Mouse (Mus musculus) cerebral cortex, adult 2 months (tissue): ENCODE data around the gene 2310022B05Rik.

Experiments
- WGBS: fragments of 180-500 bp; shearing (Covaris S2); methylation state at CpG from one replicate; pipeline ENCODE4 v1.1.7; 2018; 5-methylcytosine and 5-hydroxymethylcytosine counted together

2310022B05Rik gene

DNA sequence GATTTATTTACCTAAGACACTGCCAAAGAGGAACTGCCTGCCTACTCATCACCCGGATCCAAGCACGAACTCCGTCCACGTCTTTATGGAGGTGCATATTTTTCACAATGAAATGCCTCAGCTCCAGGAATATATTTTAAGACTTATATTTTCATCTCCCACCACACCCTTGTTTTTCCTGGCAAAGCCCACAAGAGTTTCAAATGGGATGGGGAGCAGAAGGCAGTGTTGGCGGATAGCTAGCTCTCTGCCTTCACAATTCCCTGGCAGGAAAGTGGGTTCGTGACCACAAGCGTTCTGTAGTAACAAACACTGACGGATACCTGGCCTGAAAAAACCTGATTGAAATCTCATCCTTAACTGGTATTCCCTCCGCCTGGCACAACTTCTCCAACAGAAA, 1.4 kb downstream of the 2310022B05Rik start:
- 8% methylated on average over 9 of the region's 9 CpGs for WGBS

DNA sequence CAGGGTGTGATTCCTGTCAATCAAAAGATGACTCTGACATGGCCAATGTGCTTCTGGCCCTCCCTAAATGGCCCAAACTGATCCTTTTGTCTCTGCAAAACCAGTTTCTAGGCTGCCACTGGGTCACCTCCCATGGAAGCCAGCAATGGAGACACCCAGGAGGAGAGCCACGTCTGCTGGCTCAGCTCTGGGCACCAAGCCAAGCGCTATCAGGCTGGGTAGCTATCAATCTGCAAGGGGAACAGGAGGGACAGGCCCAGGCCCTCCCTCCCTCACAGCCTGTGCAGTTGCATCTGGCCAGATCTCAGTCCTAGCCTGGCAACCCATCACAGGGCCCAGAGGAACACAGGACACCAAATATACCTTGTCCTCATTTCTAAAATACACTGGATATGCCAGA, 4.8 kb downstream of the 2310022B05Rik start:
- 33% methylated on average over 2 of the region's 2 CpGs for WGBS

GRCm38 (mm10) chr8:124657961-124658360, 5.2 kb downstream of the 2310022B05Rik start:
- 66% methylated on average over 7 of the region's 7 CpGs for WGBS

GRCm38 (mm10) chr8:124653568-124654475, 9.3 kb downstream of the 2310022B05Rik start:
- 59% methylated on average over 28 of the region's 28 CpGs for WGBS

- WGBS: 27% methylated on average over 4 of the region's 4 CpGs
These were observed 10.6 kb downstream of the 2310022B05Rik start for GRCm38 (mm10) chr8:124652546-124652945.

DNA sequence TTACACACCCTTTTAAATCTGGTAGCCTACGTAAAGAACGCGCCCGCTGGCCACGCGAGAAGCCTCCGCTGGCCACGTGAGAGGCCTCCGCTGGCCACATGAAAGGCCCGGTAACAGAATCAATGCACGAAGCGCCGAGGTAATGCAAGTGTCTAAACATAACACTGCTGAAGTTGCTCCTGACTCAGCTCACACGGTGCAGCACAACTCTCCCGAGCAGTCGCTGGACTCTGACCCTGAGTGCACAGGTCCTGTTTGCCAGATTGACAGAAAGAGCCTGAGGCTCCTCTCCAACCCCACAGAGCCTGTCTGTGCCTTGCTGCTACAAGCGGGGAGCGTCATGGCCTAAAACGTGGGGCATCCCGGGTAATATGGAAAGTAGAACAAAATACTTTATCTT, 11.4 kb downstream of the 2310022B05Rik start:
- 85% methylated on average over 20 of the region's 20 CpGs for WGBS

GRCm38 (mm10) chr8:124643540-124644339, 19.4 kb downstream of the 2310022B05Rik start:
- 19% methylated on average over 18 of the region's 18 CpGs for WGBS

DNA sequence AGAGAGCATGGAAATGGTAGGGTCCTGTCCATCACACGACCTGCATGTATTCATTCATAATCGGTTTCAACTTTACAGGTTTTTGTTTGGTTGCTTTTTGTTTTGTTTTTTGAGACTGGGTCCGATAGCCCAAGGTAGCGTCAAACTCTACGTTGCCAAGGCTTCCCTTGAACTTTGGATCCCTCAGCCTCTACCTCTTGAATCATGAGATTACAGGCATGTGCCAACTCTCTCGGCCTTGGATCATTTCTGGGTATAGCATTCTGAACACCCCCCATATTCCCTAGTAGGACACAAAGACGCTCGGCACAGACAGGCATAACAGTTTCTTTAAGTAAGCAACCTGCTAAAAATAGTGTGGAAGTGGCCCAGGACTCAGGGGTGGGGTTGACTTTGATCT, 21.6 kb downstream of the 2310022B05Rik start:
- 87% methylated on average over 8 of the region's 8 CpGs for WGBS

DNA sequence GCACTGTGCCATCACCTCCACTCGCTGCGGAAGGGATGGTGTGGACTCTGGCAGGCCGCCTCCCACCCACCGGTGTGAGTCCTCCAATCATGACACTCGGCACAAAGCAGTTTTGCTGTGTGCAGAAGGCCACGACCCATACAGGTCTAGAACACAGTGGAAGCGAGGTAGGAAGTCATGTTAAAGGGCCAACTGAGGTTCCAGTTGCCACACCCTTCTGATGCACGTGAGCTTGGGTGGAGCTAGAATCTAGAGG, 28.0 kb downstream of the 2310022B05Rik start:
- WGBS: 85% methylated on average over 8 of the region's 8 CpGs

- WGBS: 60% methylated on average over 13 of the region's 13 CpGs
These were observed 28.5 kb downstream of the 2310022B05Rik start for GRCm38 (mm10) chr8:124634411-124635246.

DNA sequence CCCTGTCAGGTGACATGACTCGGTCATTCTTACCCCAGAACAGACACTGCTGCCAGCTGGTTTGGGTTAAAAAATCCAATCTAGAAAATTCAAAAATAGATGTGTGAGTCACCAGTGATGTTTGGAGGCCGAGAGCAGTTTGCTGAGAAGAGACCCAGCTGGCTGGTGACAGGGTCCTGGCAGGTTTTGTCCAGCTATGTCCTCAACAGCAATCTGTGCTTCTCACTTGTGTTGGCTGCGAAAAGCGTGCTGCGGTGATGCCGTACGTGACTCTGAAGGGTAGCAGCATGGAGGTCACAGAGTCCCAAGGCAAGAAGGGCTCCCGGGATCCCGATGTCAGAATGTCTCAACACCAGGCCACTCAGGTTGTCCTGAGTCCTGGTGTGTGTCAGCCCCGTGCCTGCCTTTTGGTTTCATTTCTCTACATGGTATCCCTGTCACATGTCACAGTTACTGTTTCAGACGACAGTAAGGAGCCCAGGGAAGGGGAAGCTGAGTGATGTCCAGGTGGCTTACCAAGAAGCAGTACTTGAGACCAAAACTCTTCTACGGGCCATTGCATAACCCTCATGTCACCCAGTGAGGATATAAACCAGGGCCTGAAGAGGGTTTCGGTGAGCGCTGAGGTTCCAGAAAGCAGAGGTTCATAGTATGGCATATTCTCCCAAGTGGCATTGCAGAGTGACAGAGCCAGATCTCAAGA, 30.0 kb downstream of the 2310022B05Rik start:
- 55% methylated on average over 14 of the region's 14 CpGs for WGBS

DNA sequence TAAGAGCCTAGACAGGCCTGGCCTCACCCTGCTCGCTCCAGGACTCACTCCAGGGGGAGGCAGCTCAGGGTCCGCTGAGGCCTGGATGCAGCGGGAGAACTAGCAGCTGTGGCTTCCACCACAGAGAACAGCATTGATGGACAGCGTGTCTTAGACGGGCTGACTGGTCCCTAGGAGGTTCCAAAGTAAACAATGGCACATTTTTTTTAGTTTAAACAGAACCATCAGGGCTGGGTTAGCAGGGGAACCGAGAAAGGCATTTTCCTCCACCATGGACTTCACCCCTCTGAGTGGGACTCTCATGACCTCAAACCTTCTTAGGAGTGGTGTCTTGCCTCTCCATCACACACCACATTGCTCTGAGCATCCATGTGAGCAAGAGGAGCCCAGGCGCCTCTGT, 31.2 kb downstream of the 2310022B05Rik start:
- 61% methylated on average over 7 of the region's 7 CpGs for WGBS

- 27% methylated on average over 4 of the region's 4 CpGs for WGBS
These were observed 32.3 kb downstream of the 2310022B05Rik start for GRCm38 (mm10) chr8:124630891-124631290.

GRCm38 (mm10) chr8:124630489-124630888, 32.7 kb downstream of the 2310022B05Rik start:
- 77% methylated on average over 6 of the region's 6 CpGs for WGBS

GRCm38 (mm10) chr8:124626251-124626650, 36.9 kb downstream of the 2310022B05Rik start:
- 95% methylated on average over 9 of the region's 9 CpGs for WGBS

- WGBS: 65% methylated on average over 5 of the region's 5 CpGs
These were observed 41.9 kb downstream of the 2310022B05Rik start for GRCm38 (mm10) chr8:124621255-124621654.

- WGBS: 40% methylated on average over 9 of the region's 9 CpGs
These were observed 44.9 kb downstream of the 2310022B05Rik start for GRCm38 (mm10) chr8:124618252-124618651.

DNA sequence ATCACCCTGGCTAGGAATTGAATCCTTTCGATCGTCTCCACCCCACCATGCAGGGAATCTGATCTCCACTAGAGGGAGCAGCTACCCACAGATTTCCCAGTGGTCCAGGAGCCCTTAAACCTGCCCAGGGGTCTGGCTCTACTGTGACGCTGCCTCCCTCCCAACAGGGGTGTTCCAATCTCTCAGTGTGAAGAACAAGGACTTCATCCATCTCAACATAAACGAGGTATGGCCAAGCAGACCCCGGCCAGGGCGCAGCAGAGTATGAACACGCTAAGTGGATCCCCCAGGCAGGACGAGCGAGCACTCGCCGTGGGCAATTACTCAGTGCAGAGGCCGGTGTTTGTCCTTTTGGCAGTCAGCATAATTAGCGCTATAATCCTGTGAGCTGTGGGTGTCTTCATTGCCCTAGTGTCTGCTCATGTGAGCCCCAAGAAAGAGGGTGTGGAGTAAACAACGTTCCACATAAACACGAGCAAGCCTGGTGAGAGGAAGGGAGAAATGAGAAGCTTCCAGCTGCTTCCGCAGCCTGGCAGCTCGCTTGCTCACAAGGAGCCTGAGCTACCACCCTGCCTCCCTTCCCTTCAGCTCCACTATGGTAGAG, 45.8 kb downstream of the 2310022B05Rik start:
- WGBS: under 1% methylated on average over 17 of the region's 17 CpGs

- 85% methylated on average over 5 of the region's 6 CpGs for WGBS
These were observed 48.8 kb downstream of the 2310022B05Rik start for GRCm38 (mm10) chr8:124614325-124614724.

DNA sequence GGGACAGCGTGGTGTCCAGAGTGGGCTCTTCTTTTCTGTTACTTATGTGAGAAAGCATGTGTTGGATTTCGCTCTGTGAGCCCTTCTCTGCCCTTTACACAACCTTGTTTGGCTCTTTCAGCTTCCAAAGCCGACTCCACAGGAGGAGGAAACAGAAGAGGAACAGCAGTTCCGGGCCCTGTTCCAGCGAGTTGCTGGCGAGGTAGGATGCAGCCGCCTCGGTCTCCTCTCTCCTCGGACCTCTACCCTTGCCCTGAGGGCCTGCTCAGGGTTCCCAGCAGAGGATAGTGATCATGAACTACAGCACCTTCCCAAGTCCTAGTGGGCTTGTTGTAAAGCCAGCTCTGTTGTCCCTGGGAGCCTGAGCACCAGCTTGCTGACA, 54.2 kb downstream of the 2310022B05Rik start:
- WGBS: 47% methylated on average over 9 of the region's 9 CpGs
